Comparison of ENCODE assay signal across 8 mouse cellular contexts in genomic region chr8:70872643-70873363, GRCm38 (mm10). TPM values are rescaled to one million over a fixed set of nuclear protein-coding genes. Genes with fewer than 3 reads are reported as not detected.
A peak's percentile ranks its signal among the peaks of the same experiment; 100 is the strongest.
DNase-seq lines count a peak whose midpoint lies in the region; ATAC-seq and TF ChIP-seq lines count a peak whose summit lies in the region.

No protein-coding gene starts in this region.

- no peaks in the 10 kb centered on the region for H3K27me3 ChIP-seq in lung, embryonic 14.5 days (ENCODE audit: insufficient read depth, low read length)
- H3K27me3 ChIP-seq in embryonic facial prominence, embryonic 11.5 days (ENCODE audit: control insufficient read depth, insufficient read depth, low read length) = no peaks in the 10 kb centered on the region
- H3K27me3 ChIP-seq in intestine, embryonic 16.5 days (replicated peaks; ENCODE audit: control insufficient read depth, insufficient read depth, low read length) = no peaks in the 10 kb centered on the region
- no peaks in the 10 kb centered on the region for H3K27me3 ChIP-seq in neural tube, embryonic 14.5 days (ENCODE audit: control insufficient read depth, insufficient read depth, low read length)

- H3K4me1 ChIP-seq in lung, embryonic 14.5 days (ENCODE audit: insufficient read depth) = peaks cover 5% of the 10 kb centered on the region; the same call in 1 of the 2 replicates
- peaks cover 4% of the 10 kb centered on the region; the same call in 1 of the 2 replicates for H3K4me1 ChIP-seq in embryonic facial prominence, embryonic 11.5 days (ENCODE audit: control insufficient read depth, insufficient read depth, low read length)
- H3K4me1 ChIP-seq in intestine, embryonic 16.5 days (ENCODE audit: control insufficient read depth, insufficient read depth, low read length) = peaks cover 15% of the 10 kb centered on the region
- H3K4me1 ChIP-seq in neural tube, embryonic 14.5 days (ENCODE audit: control insufficient read depth, insufficient read depth, low read length) = peaks cover 10% of the 10 kb centered on the region

- 3% methylated on average over 31 of the region's 31 CpGs for WGBS in lung, embryonic 14.5 days
- 6% methylated on average over 31 of the region's 31 CpGs for WGBS in embryonic facial prominence, embryonic 11.5 days
- WGBS in intestine, embryonic 16.5 days = 4% methylated on average over 31 of the region's 31 CpGs
- WGBS in neural tube, embryonic 14.5 days = 5% methylated on average over 31 of the region's 31 CpGs

- H3K4me3 ChIP-seq in lung, embryonic 14.5 days (ENCODE audit: low read depth, low read length) = peak overlapping the region; percentile 92
- H3K4me3 ChIP-seq in embryonic facial prominence, embryonic 11.5 days (ENCODE audit: low read depth, low read length) = peak overlapping the region; percentile 86
- H3K4me3 ChIP-seq in intestine, embryonic 16.5 days (ENCODE audit: low read length) = peak overlapping the region; percentile 92
- H3K4me3 ChIP-seq in neural tube, embryonic 14.5 days (ENCODE audit: low read depth, low read length) = peak overlapping the region; percentile 78

- peaks cover 10% of the 10 kb centered on the region; the same call in 1 of the 2 replicates for H3K36me3 ChIP-seq in lung, embryonic 14.5 days (ENCODE audit: insufficient read depth)
- H3K36me3 ChIP-seq in embryonic facial prominence, embryonic 11.5 days (replicated peaks; ENCODE audit: control insufficient read depth, insufficient read depth, low read depth, low read length) = no peaks in the 10 kb centered on the region
- H3K36me3 ChIP-seq in intestine, embryonic 16.5 days (ENCODE audit: control insufficient read depth, insufficient read depth, low read length) = no peaks in the 10 kb centered on the region
- H3K36me3 ChIP-seq in neural tube, embryonic 14.5 days (ENCODE audit: control insufficient read depth, insufficient read depth, low read length) = no peaks in the 10 kb centered on the region

- peak overlapping the region; percentile 83 for H3K9ac ChIP-seq in lung, embryonic 14.5 days
- H3K9ac ChIP-seq in embryonic facial prominence, embryonic 11.5 days (replicated peaks; ENCODE audit: low read length) = peak overlapping the region; percentile 82
- peak overlapping the region; percentile 84 for H3K9ac ChIP-seq in intestine, embryonic 16.5 days (ENCODE audit: low read depth, low read length)
- H3K9ac ChIP-seq in neural tube, embryonic 14.5 days (replicated peaks; ENCODE audit: low read depth, low read length) = peak overlapping the region; percentile 75

- DNase-seq in lung, embryonic 14.5 days = peak; percentile 23
- DNase-seq in lung, postnatal 14 days = no peak
- no peak for DNase-seq in embryonic facial prominence, embryonic 11.5 days (ENCODE audit: low spot score)
- no peak for DNase-seq in embryo, embryonic 10.5 days (ENCODE audit: low spot score)
- no peak for DNase-seq in cerebellum, postnatal 10 days
- no peak for DNase-seq in adrenal gland, adult (ENCODE audit: inconsistent age in 2 of 2, low spot score in 1 of 2)

- ATAC-seq in lung, embryonic 14.5 days (ENCODE audit: insufficient read depth) = no peak
- ATAC-seq in embryonic facial prominence, embryonic 11.5 days (replicated peaks; ENCODE audit: insufficient number of reproducible peaks, low FRiP score, low TSS enrichment, low read depth) = no peak
- ATAC-seq in intestine, embryonic 16.5 days = peak; percentile 1; the same call in 1 of the 2 replicates
- ATAC-seq in neural tube, embryonic 14.5 days (ENCODE audit: low read depth) = 0 out of 2 replicates have a peak, but pooled peaks have one; percentile 3

- peak overlapping the region; percentile 88 for H3K27ac ChIP-seq in lung, embryonic 14.5 days (ENCODE audit: low read depth)
- peak overlapping the region; percentile 70 for H3K27ac ChIP-seq in embryonic facial prominence, embryonic 11.5 days (replicated peaks; ENCODE audit: low read depth, low read length)
- H3K27ac ChIP-seq in intestine, embryonic 16.5 days (ENCODE audit: low read length) = peak overlapping the region; percentile 68
- peak overlapping the region; percentile 87 for H3K27ac ChIP-seq in neural tube, embryonic 14.5 days (ENCODE audit: low read depth, low read length)

- no peaks in the 10 kb centered on the region for H3K9me3 ChIP-seq in lung, embryonic 14.5 days (ENCODE audit: low read depth, low read length)
- no peaks in the 10 kb centered on the region for H3K9me3 ChIP-seq in embryonic facial prominence, embryonic 11.5 days (replicated peaks; ENCODE audit: control insufficient read depth, low read length)
- no peaks in the 10 kb centered on the region for H3K9me3 ChIP-seq in intestine, embryonic 16.5 days (ENCODE audit: control insufficient read depth, low read length)
- no peaks in the 10 kb centered on the region for H3K9me3 ChIP-seq in neural tube, embryonic 14.5 days (ENCODE audit: control insufficient read depth, low read length)

- TF ChIP-seq CTCF in lung, embryonic 14.5 days (IDR thresholded peaks at IDR 0.05; ENCODE audit: low read depth) = no peak

- peak overlapping the region; percentile 83 for H3K4me2 ChIP-seq in lung, embryonic 14.5 days
- peak overlapping the region; percentile 84 for H3K4me2 ChIP-seq in embryonic facial prominence, embryonic 11.5 days (ENCODE audit: low read depth, low read length)
- peak overlapping the region; percentile 89 for H3K4me2 ChIP-seq in intestine, embryonic 16.5 days (ENCODE audit: low read depth, low read length)
- H3K4me2 ChIP-seq in neural tube, embryonic 14.5 days (ENCODE audit: low read depth, low read length) = peak overlapping the region; percentile 92

RNA-seq across cellular contexts. Expression of gene Ccdc124, which starts 0.9 kb away (rescaled TPM):
- 121 and 125 TPM in 2 replicates for polyA plus RNA-seq in lung, embryonic 14.5 days (2014; fragmentation: Nextera tagmentation; extraction: Ambion mirVana)
- 149 and 150 TPM in 2 replicates for polyA plus RNA-seq in embryonic facial prominence, embryonic 11.5 days (2014; fragmentation: Nextera tagmentation; extraction: Ambion mirVana)
- 79.3 and 90.1 TPM in 2 replicates for polyA plus RNA-seq in intestine, embryonic 16.5 days (2015; fragmentation: Nextera tagmentation; extraction: Ambion mirVana)
- 155 and 159 TPM in 2 replicates for polyA plus RNA-seq in neural tube, embryonic 14.5 days (2014; fragmentation: Nextera tagmentation; extraction: Ambion mirVana)

RNA-seq across cellular contexts. Expression of gene Kcnn1, which starts 9.7 kb away (rescaled TPM):
- polyA plus RNA-seq in lung, embryonic 14.5 days (2014; fragmentation: Nextera tagmentation; extraction: Ambion mirVana) = 0.54 and 0.72 TPM in 2 replicates
- 2.9 and 4.0 TPM in 2 replicates for polyA plus RNA-seq in embryonic facial prominence, embryonic 11.5 days (2014; fragmentation: Nextera tagmentation; extraction: Ambion mirVana)
- polyA plus RNA-seq in intestine, embryonic 16.5 days (2015; fragmentation: Nextera tagmentation; extraction: Ambion mirVana) = 1.0 and 1.2 TPM in 2 replicates
- 12.6 and 13.0 TPM in 2 replicates for polyA plus RNA-seq in neural tube, embryonic 14.5 days (2014; fragmentation: Nextera tagmentation; extraction: Ambion mirVana)

RNA-seq across cellular contexts. Expression of gene Slc5a5, which starts 19.8 kb away (rescaled TPM):
- 0.12 and 0.16 TPM in 2 replicates for polyA plus RNA-seq in lung, embryonic 14.5 days (2014; fragmentation: Nextera tagmentation; extraction: Ambion mirVana)
- polyA plus RNA-seq in embryonic facial prominence, embryonic 11.5 days (2014; fragmentation: Nextera tagmentation; extraction: Ambion mirVana) = 0.27 and 0.43 TPM in 2 replicates
- 0.31 and 0.32 TPM in 2 replicates for polyA plus RNA-seq in intestine, embryonic 16.5 days (2015; fragmentation: Nextera tagmentation; extraction: Ambion mirVana)
- 1.7 and 2.6 TPM in 2 replicates for polyA plus RNA-seq in neural tube, embryonic 14.5 days (2014; fragmentation: Nextera tagmentation; extraction: Ambion mirVana)

RNA-seq across cellular contexts. Expression of gene Rpl18a, which starts 24.4 kb away (rescaled TPM):
- polyA plus RNA-seq in lung, embryonic 14.5 days (2014; fragmentation: Nextera tagmentation; extraction: Ambion mirVana) = 5,317 and 5,483 TPM in 2 replicates
- 3,270 and 3,568 TPM in 2 replicates for polyA plus RNA-seq in embryonic facial prominence, embryonic 11.5 days (2014; fragmentation: Nextera tagmentation; extraction: Ambion mirVana)
- polyA plus RNA-seq in intestine, embryonic 16.5 days (2015; fragmentation: Nextera tagmentation; extraction: Ambion mirVana) = 4,291 and 4,407 TPM in 2 replicates
- polyA plus RNA-seq in neural tube, embryonic 14.5 days (2014; fragmentation: Nextera tagmentation; extraction: Ambion mirVana) = 2,427 and 2,505 TPM in 2 replicates

RNA-seq across cellular contexts. Expression of gene Map1s, which starts 32.9 kb away (rescaled TPM):
- 53.3 and 54.4 TPM in 2 replicates for polyA plus RNA-seq in lung, embryonic 14.5 days (2014; fragmentation: Nextera tagmentation; extraction: Ambion mirVana)
- 24.9 and 32.5 TPM in 2 replicates for polyA plus RNA-seq in embryonic facial prominence, embryonic 11.5 days (2014; fragmentation: Nextera tagmentation; extraction: Ambion mirVana)
- 32.6 and 34.3 TPM in 2 replicates for polyA plus RNA-seq in intestine, embryonic 16.5 days (2015; fragmentation: Nextera tagmentation; extraction: Ambion mirVana)
- 50.1 and 54.8 TPM in 2 replicates for polyA plus RNA-seq in neural tube, embryonic 14.5 days (2014; fragmentation: Nextera tagmentation; extraction: Ambion mirVana)

Comparison
In these comparisons a context has a peak if more than half of its experiments do, and no peak if none do; other contexts are left out.
1. ATAC-seq: peak in intestine, embryonic 16.5 days (single experiment) and neural tube, embryonic 14.5 days (single experiment); none in lung, embryonic 14.5 days (single experiment) and embryonic facial prominence, embryonic 11.5 days (single experiment).
2. Peak in every context shown above with its lines, with median percentiles within 50 percentile points of each other: H3K27ac ChIP-seq, H3K4me2 ChIP-seq, H3K4me3 ChIP-seq and H3K9ac ChIP-seq.